29 mouse cellular contexts compared by ENCODE assay signal in genomic region chr8:83271172-83271571, GRCm38 (mm10). TPM values are rescaled to one million over a fixed set of nuclear protein-coding genes. Genes with fewer than 3 reads are reported as not detected.
A peak's percentile ranks its signal among the peaks of the same experiment; 100 is the strongest.
DNase-seq lines count a peak whose midpoint lies in the region; ATAC-seq lines count a peak whose summit lies in the region.
"Had no signal": no experiment of that assay in that cellular context is flagged by ENCODE, and none has a peak within 500 bp of the region (broad histone marks: within the 10 kb centered on the region; RNA-seq: fewer than 3 reads in every experiment).

No protein-coding gene starts in this region.

- DNase-seq in forebrain, embryonic 11.5 days (ENCODE audit: low spot score), result no peak
- no peak for DNase-seq in limb, embryonic 10.5 days (ENCODE audit: low spot score)
- no peak for DNase-seq in midbrain, embryonic 14.5 days
- DNase-seq in ovary, adult 18-20 months (ENCODE audit: low spot score), result no peak
- DNase-seq: adrenal gland, adult 2 months; adrenal gland, postnatal 14 days; cerebellum, adult 11-12 months; cerebellum, adult 8-10 months; cerebellum, postnatal 10 days; gastrocnemius, postnatal 25 days; heart, adult 18-20 months; heart, postnatal 10 days; heart, postnatal 36 days had no signal

- 0 out of 2 replicates have a peak, but pooled peaks have one; percentile 9 for ATAC-seq in forebrain, embryonic 12.5 days (ENCODE audit: low FRiP score)
- no peak for ATAC-seq in forebrain, embryonic 11.5 days (replicated peaks; ENCODE audit: low FRiP score)
- 0 out of 2 replicates have a peak, but pooled peaks have one; percentile 15 for ATAC-seq in limb, embryonic 13.5 days (ENCODE audit: low FRiP score, low read depth)
- ATAC-seq in midbrain, embryonic 15.5 days (replicated peaks), result peak; percentile 56
- no peak for ATAC-seq in midbrain, embryonic 14.5 days (ENCODE audit: low FRiP score, low TSS enrichment)
- 0 out of 2 replicates have a peak, but pooled peaks have one; percentile 6 for ATAC-seq in neutrophil, adult 5-6 weeks (ENCODE audit: extremely low read depth, insufficient number of reproducible peaks, low FRiP score, poor library complexity, severe bottlenecking)
- ATAC-seq: CD4-positive, CD25-positive, alpha-beta regulatory T cell, adult 4 months; forebrain, embryonic 15.5 days; hindbrain, embryonic 16.5 days; inflammation-experienced regulatory T-cells, adult 6 months had no signal

- H3K27me3 ChIP-seq in forebrain, embryonic 12.5 days, result no peaks in the 10 kb centered on the region
- no peaks in the 10 kb centered on the region for H3K27me3 ChIP-seq in forebrain, embryonic 11.5 days (ENCODE audit: control insufficient read depth, insufficient read depth, low read length)
- no peaks in the 10 kb centered on the region for H3K27me3 ChIP-seq in limb, embryonic 13.5 days
- H3K27me3 ChIP-seq in limb, embryonic 10.5 days (ENCODE audit: low read depth, poor library complexity, severe bottlenecking), result no peaks in the 10 kb centered on the region
- no peaks in the 10 kb centered on the region for H3K27me3 ChIP-seq in midbrain, embryonic 15.5 days (replicated peaks)
- no peaks in the 10 kb centered on the region for H3K27me3 ChIP-seq in midbrain, embryonic 14.5 days (ENCODE audit: control insufficient read depth, insufficient read depth, low read length)
- H3K27me3 ChIP-seq: embryonic facial prominence, embryonic 12.5 days; forebrain, embryonic 15.5 days; heart, embryonic 12.5 days; heart, embryonic 15.5 days had no signal

- no peak overlapping the region for H3K27ac ChIP-seq in forebrain, embryonic 12.5 days
- no peak overlapping the region for H3K27ac ChIP-seq in forebrain, embryonic 11.5 days (ENCODE audit: low read depth, low read length)
- H3K27ac ChIP-seq in limb, embryonic 13.5 days, result no peak overlapping the region
- no peak overlapping the region for H3K27ac ChIP-seq in limb, embryonic 10.5 days
- no peak overlapping the region for H3K27ac ChIP-seq in midbrain, embryonic 15.5 days
- H3K27ac ChIP-seq in midbrain, embryonic 14.5 days (replicated peaks; ENCODE audit: low read depth, low read length), result no peak overlapping the region
- H3K27ac ChIP-seq: embryonic facial prominence, embryonic 12.5 days; forebrain, embryonic 10.5 days; forebrain, embryonic 15.5 days; heart, embryonic 15.5 days; hindbrain, embryonic 10.5 days had no signal

- H3K4me2 ChIP-seq in forebrain, embryonic 12.5 days, result no peak overlapping the region
- no peak overlapping the region for H3K4me2 ChIP-seq in forebrain, embryonic 11.5 days (ENCODE audit: low read depth, low read length, severe bottlenecking)
- H3K4me2 ChIP-seq in limb, embryonic 13.5 days (replicated peaks), result no peak overlapping the region
- no peak overlapping the region for H3K4me2 ChIP-seq in midbrain, embryonic 15.5 days
- H3K4me2 ChIP-seq in midbrain, embryonic 14.5 days (ENCODE audit: low read length), result no peak overlapping the region
- H3K4me2 ChIP-seq: embryonic facial prominence, embryonic 12.5 days; forebrain, embryonic 15.5 days; heart, embryonic 12.5 days; heart, embryonic 15.5 days had no signal

- no peaks in the 10 kb centered on the region for H3K9me3 ChIP-seq in forebrain, embryonic 12.5 days
- no peaks in the 10 kb centered on the region for H3K9me3 ChIP-seq in forebrain, embryonic 11.5 days (ENCODE audit: control insufficient read depth, low read length)
- H3K9me3 ChIP-seq in limb, embryonic 13.5 days, result no peaks in the 10 kb centered on the region
- no peaks in the 10 kb centered on the region for H3K9me3 ChIP-seq in limb, embryonic 10.5 days (replicated peaks)
- no peaks in the 10 kb centered on the region for H3K9me3 ChIP-seq in midbrain, embryonic 15.5 days
- no peaks in the 10 kb centered on the region for H3K9me3 ChIP-seq in midbrain, embryonic 14.5 days (ENCODE audit: control insufficient read depth, low read length)
- H3K9me3 ChIP-seq: embryonic facial prominence, embryonic 12.5 days; forebrain, embryonic 10.5 days; forebrain, embryonic 15.5 days; heart, embryonic 12.5 days; heart, embryonic 15.5 days; hindbrain, embryonic 10.5 days had no signal

- no peaks in the 10 kb centered on the region for H3K4me1 ChIP-seq in forebrain, embryonic 12.5 days
- H3K4me1 ChIP-seq in forebrain, embryonic 11.5 days (replicated peaks; ENCODE audit: control insufficient read depth, insufficient read depth, low read length), result no peaks in the 10 kb centered on the region
- H3K4me1 ChIP-seq in limb, embryonic 13.5 days, result peaks cover 6% of the 10 kb centered on the region; the same call in 1 of the 2 replicates
- H3K4me1 ChIP-seq in limb, embryonic 10.5 days, result peaks cover 7% of the 10 kb centered on the region
- H3K4me1 ChIP-seq in midbrain, embryonic 15.5 days, result no peaks in the 10 kb centered on the region
- H3K4me1 ChIP-seq in midbrain, embryonic 14.5 days (ENCODE audit: control insufficient read depth, insufficient read depth, low read length), result no peaks in the 10 kb centered on the region
- H3K4me1 ChIP-seq: embryonic facial prominence, embryonic 12.5 days; forebrain, embryonic 15.5 days; hindbrain, embryonic 10.5 days had no signal

- WGBS in forebrain, embryonic 12.5 days, result 96% methylated on average over 14 of the region's 14 CpGs
- 96% methylated on average over 14 of the region's 14 CpGs for WGBS in forebrain, embryonic 11.5 days
- WGBS in limb, embryonic 13.5 days, result 94% methylated on average over 14 of the region's 14 CpGs
- 94% methylated on average over 14 of the region's 14 CpGs for WGBS in limb, embryonic 10.5 days
- WGBS in midbrain, embryonic 15.5 days, result 97% methylated on average over 14 of the region's 14 CpGs
- 97% methylated on average over 14 of the region's 14 CpGs for WGBS in midbrain, embryonic 14.5 days

- peaks cover 41% of the 10 kb centered on the region for H3K36me3 ChIP-seq in forebrain, embryonic 12.5 days (replicated peaks)
- H3K36me3 ChIP-seq in forebrain, embryonic 11.5 days (ENCODE audit: control insufficient read depth, insufficient read depth, low read length), result no peaks in the 10 kb centered on the region; the same call in 1 of the 2 replicates
- H3K36me3 ChIP-seq in limb, embryonic 13.5 days, result peaks cover 2% of the 10 kb centered on the region; the same call in 1 of the 2 replicates
- H3K36me3 ChIP-seq in limb, embryonic 10.5 days, result peaks cover 16% of the 10 kb centered on the region
- H3K36me3 ChIP-seq in midbrain, embryonic 15.5 days (replicated peaks), result peaks cover 31% of the 10 kb centered on the region; the same call in 1 of the 2 replicates
- H3K36me3 ChIP-seq in midbrain, embryonic 14.5 days (ENCODE audit: control insufficient read depth, insufficient read depth, low read length), result peaks cover 68% of the 10 kb centered on the region
- H3K36me3 ChIP-seq: heart, embryonic 12.5 days; heart, embryonic 15.5 days had no signal

- no peak overlapping the region for H3K9ac ChIP-seq in forebrain, embryonic 12.5 days
- H3K9ac ChIP-seq in forebrain, embryonic 11.5 days (ENCODE audit: low read length), result no peak overlapping the region
- no peak overlapping the region for H3K9ac ChIP-seq in limb, embryonic 13.5 days
- no peak overlapping the region for H3K9ac ChIP-seq in midbrain, embryonic 15.5 days
- H3K9ac ChIP-seq in midbrain, embryonic 14.5 days (replicated peaks; ENCODE audit: low read length), result no peak overlapping the region
- H3K9ac ChIP-seq: embryonic facial prominence, embryonic 12.5 days; forebrain, embryonic 15.5 days; heart, embryonic 12.5 days; heart, embryonic 15.5 days had no signal

- no peak overlapping the region for H3K4me3 ChIP-seq in forebrain, embryonic 12.5 days (replicated peaks)
- no peak overlapping the region for H3K4me3 ChIP-seq in forebrain, embryonic 11.5 days (ENCODE audit: low read depth, low read length)
- no peak overlapping the region for H3K4me3 ChIP-seq in limb, embryonic 13.5 days
- no peak overlapping the region for H3K4me3 ChIP-seq in limb, embryonic 10.5 days
- H3K4me3 ChIP-seq in midbrain, embryonic 15.5 days, result no peak overlapping the region
- H3K4me3 ChIP-seq in midbrain, embryonic 14.5 days (replicated peaks; ENCODE audit: low read depth, low read length), result no peak overlapping the region
- H3K4me3 ChIP-seq: embryonic facial prominence, embryonic 12.5 days; forebrain, embryonic 10.5 days; forebrain, embryonic 15.5 days; heart, embryonic 12.5 days; heart, embryonic 15.5 days; hindbrain, embryonic 10.5 days had no signal

RNA-seq across cellular contexts. Expression of gene Ucp1, which starts 19.0 kb away (rescaled TPM):
- polyA plus RNA-seq in forebrain, embryonic 12.5 days (2016; fragmentation: Nextera tagmentation; extraction: Ambion mirVana), result not detected in 2 replicates
- not detected in 2 replicates for polyA plus RNA-seq in forebrain, embryonic 11.5 days (2014; fragmentation: Nextera tagmentation; extraction: Ambion mirVana)
- not detected in 2 replicates for polyA plus RNA-seq in limb, embryonic 13.5 days (2015; fragmentation: Nextera tagmentation; extraction: Ambion mirVana)
- polyA plus RNA-seq in limb, embryonic 10.5 days (2016; fragmentation: Nextera tagmentation; extraction: Ambion mirVana), result not detected in 2 replicates
- polyA plus RNA-seq in midbrain, embryonic 15.5 days (2015; fragmentation: Nextera tagmentation; extraction: Ambion mirVana), result 0.10 and 0.27 TPM in 2 replicates
- not detected in 2 replicates for polyA plus RNA-seq in midbrain, embryonic 14.5 days (2014; fragmentation: Nextera tagmentation; extraction: Ambion mirVana)
- not detected in 2 replicates for total RNA-seq in neutrophil, adult 5-6 weeks (2017)
- total RNA-seq: gastrocnemius, adult 8-10 months; gastrocnemius, postnatal 25 days; MEL had no signal
- polyA plus RNA-seq: C2C12; CD4-positive, CD25-positive, alpha-beta regulatory T cell, adult 4 months; embryonic facial prominence, embryonic 12.5 days; forebrain, embryonic 10.5 days; heart, embryonic 12.5 days; heart, embryonic 15.5 days; hindbrain, embryonic 10.5 days; inflammation-experienced regulatory T-cells, adult 6 months had no signal

Comparison
In these comparisons a context has a peak if more than half of its experiments do, and no peak if none do; other contexts are left out.
1. ATAC-seq: peak in forebrain, embryonic 12.5 days (single experiment), limb, embryonic 13.5 days (single experiment), midbrain, embryonic 15.5 days (single experiment) and neutrophil, adult 5-6 weeks (single experiment); none in forebrain, embryonic 11.5 days (single experiment) and midbrain, embryonic 14.5 days (single experiment).